Mouse (Mus musculus) adrenal gland, postnatal 36 days (tissue): Measurements from ENCODE around the gene Olfr582. TPM values are rescaled to one million over a fixed set of nuclear protein-coding genes. Genes with fewer than 3 reads are reported as not detected.

Experiments
- DNase-seq, 2 experiments: peaks; one replicate each; pipeline ENCODE4 v3.0.0; 2021; ENCODE audit warnings: mixed read lengths in 1 of 2
- long read RNA-seq, 2 experiments: library from polyadenylated mRNA; stranded (forward); transcript quantifications; one replicate each; pipeline ENCODE4 v2.0.0; 2021; ENCODE audit warnings: borderline sequencing depth in 2 of 2
- total RNA-seq, 2 experiments: library from RNA; stranded (reverse); gene quantifications; 2 replicates each; pipeline ENCODE4 v1.2.3; 2021

Olfr582 gene
- not detected for total RNA-seq
- long read RNA-seq, experiment 1 = 0 reads
- long read RNA-seq, experiment 2 = 0 reads

DNA sequence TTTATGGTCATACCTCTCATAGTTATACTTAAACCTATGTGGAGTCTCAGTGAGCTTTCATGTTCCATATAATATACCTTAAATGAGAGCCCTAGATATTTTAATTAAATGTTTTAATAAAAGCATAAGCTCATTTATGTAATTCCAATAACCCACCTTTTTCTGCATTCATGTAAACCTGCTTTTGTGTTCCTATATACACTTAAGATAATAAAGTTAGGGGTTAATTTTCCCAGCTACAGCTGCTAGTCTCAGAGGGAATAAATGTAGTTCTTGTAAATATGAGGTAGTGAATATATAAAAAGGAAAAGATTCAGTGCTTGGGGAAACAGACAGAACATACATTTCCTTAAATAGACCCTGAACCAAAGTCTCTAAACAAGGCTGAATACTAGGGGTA is at the start of gene Olfr582:
Gene Olfr582 (plus strand): TSS at position 301 of the 400 bp plus-strand sequence.
- no peak for DNase-seq

DNA sequence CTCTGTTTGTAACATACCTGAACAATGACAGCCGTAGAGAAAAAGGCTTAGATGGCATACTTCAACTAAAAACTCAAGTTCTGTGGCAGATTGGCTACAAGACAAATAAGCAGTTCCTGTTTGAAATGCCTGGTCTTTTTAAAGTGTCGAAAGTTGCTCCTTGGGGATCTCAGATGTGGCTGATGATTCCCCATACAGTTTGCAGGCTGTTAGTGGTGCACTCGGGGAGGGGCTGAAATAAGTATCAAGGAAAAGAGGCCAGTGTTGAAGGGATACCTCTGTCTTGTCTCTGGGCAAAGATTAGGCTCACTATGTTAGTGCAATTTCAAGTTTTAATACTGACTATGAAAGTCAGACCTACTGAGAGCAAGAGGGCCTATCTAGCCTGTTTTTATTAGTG is 48.6 kb upstream of the Olfr582 start, which contains the start of gene Olfr578:
Gene Olfr578 (minus strand): TSS at position 101 of the 400 bp plus-strand sequence.
- no peak for DNase-seq

DNA sequence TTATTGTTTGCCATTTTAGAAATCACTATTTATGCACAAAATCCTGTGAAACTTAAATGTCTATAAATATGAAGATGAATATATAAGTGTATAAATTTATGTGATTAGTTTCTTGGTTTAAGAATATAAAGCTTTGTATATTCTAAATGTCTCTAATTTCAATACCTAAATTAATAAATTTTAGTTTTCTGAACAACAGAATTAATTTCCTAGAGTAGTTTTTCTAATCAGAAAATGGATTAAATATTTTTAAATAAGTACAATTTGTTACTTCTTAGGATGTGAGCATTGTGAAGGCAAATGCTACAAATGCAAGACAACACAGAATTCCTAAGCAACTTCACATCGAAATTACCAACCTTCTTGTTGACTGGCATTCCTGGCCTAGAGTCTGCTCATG is 13.2 kb downstream of the Olfr582 start, which contains the start of gene Olfr583:
Gene Olfr583 (plus strand): TSS at position 301 of the 400 bp plus-strand sequence.
- DNase-seq = no peak

DNA sequence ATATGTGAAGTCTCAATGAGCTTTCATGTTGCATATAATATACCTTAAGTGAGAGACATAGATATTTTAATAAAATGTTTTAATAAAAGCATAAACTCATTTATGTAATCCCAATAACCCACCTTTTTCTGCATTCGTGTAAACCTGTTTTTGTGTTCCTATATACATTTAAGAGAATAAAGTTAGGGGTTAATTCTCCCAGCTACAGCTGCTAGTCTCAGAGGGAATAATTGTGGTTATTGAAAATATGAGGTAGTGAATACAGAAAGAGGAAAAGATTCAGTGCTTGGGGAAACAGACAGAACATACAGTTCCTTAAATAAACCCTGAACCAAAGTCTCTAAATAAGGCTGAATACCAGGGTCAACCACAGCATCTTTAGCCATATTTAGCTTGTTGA is 43.8 kb downstream of the Olfr582 start, which contains the start of gene Olfr584:
Gene Olfr584 (plus strand): TSS at position 301 of the 400 bp plus-strand sequence.
- DNase-seq = no peak

Other genes starting within 250 kb of the Olfr582 start
- not detected for gene Olfr564, start 234.5 kb upstream of the Olfr582 start, total RNA-seq
- gene Olfr566, start 179.3 kb upstream of the Olfr582 start, total RNA-seq = not detected
- not detected for gene Olfr568, start 160.9 kb upstream of the Olfr582 start, total RNA-seq
- gene Olfr569, start 147.1 kb upstream of the Olfr582 start, total RNA-seq = not detected
- gene Olfr570, start 143.4 kb upstream of the Olfr582 start, total RNA-seq = not detected
- gene Olfr571, start 120.5 kb upstream of the Olfr582 start, total RNA-seq = not detected
- not detected for gene Olfr572, start 113.6 kb upstream of the Olfr582 start, total RNA-seq
- not detected for gene Olfr573-ps1, start 95.4 kb upstream of the Olfr582 start, total RNA-seq
- gene Olfr574, start 89.6 kb upstream of the Olfr582 start, total RNA-seq = not detected
- gene Olfr575, start 79.2 kb upstream of the Olfr582 start, total RNA-seq = not detected
- gene Olfr576, start 75.4 kb upstream of the Olfr582 start, total RNA-seq = not detected
- not detected for gene Olfr577, start 62.1 kb upstream of the Olfr582 start, total RNA-seq
- not detected for gene Olfr578, start 48.7 kb upstream of the Olfr582 start, total RNA-seq
- not detected for gene Olfr583, start 13.3 kb downstream of the Olfr582 start, total RNA-seq
- gene Olfr584, start 43.9 kb downstream of the Olfr582 start, total RNA-seq = not detected
- not detected for gene Olfr585, start 59.7 kb downstream of the Olfr582 start, total RNA-seq
- gene Olfr586, start 87.6 kb downstream of the Olfr582 start, total RNA-seq = not detected
- not detected for gene Olfr588-ps1, start 102.9 kb downstream of the Olfr582 start, total RNA-seq
- gene Olfr589, start 118.3 kb downstream of the Olfr582 start, total RNA-seq = not detected
- gene Olfr591, start 140.3 kb downstream of the Olfr582 start, total RNA-seq = not detected
- gene Olfr592, start 146.8 kb downstream of the Olfr582 start, total RNA-seq = not detected
- not detected for gene Olfr593, start 173.8 kb downstream of the Olfr582 start, total RNA-seq
- gene Olfr594, start 179.0 kb downstream of the Olfr582 start, total RNA-seq = not detected
- gene Usp17ld, start 214.5 kb downstream of the Olfr582 start, total RNA-seq = not detected